Mouse (Mus musculus) T-helper 1 cell (primary cell): ENCODE results near the gene Ifitm5.

Source experiments
- in situ Hi-C: fragments of 300-600 bp; cut with MboI, MseI; formaldehyde crosslinking; loops from one replicate; pipeline ENCODE4 v1.15.1; 2025; ENCODE audit warnings: high pct_unique_total_duplicates

The Ifitm5 gene

DNA sequence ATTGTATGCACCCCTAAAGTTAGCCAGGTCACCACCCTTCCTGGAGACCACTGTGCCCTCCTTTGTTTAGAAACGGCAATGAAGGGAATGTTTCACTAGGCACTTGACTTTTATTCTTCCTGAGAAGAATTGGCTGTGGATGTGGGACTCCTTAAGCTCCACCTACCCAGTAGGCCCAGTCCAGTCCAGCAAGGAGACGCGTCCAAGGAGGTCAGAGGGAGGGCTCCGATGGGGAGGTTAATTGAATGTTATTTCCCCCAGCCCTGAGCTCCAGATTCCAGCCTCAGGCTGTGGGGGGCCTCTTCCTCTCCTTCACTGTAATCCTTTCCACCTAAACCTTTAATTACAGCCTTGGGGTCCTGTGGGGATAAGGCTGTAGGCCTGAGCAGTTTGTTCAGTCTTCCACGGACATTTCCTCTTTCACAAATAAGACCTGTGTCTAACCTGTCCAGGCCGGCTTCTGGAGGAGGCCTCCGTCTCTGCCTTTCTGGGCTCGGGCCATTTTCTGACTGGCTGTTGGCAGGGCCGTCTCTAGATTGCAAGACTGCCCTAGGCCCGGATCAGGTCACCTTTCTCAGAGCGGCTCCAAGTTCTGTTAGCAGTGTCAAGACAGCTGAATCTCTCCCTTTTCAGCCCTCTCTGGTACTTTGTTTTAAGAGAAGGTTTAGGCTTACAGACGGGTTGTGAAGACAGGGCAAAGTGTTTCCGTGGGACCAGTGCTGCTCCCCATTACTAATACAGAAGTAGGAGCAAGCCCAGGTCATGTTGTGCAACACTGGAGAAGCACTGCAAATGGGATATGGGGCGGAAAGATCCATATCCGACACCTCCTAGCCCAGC, 47.8 kb downstream of the Ifitm5 start:
- in situ Hi-C loops: loop anchor here (5.0 kb wide), 1 partner anchor 60 kb away; no protein-coding TSS in a partner anchor

DNA sequence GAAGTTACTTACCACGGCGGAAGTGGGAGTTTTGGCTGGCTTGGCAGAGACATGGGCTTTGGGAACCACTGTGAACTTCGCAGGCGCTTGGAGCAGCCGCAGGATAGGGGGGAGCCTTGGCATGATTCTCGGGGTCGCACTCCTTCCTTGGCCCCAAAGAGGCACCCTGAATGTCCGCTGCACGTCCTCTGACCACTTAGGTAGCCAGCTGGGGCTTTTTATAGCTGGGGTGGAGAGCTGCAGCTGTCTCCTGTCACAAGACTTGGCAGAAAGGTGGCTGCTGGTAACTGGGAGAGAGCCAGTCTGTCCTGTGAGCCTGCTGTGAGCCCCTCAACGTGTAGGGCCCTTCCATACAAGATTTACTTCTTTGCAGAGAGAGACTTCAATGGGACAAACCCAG, 49.9 kb downstream of the Ifitm5 start, which contains the start of gene Cox8b:
Gene Cox8b (minus strand): TSS at position 227 of the 400 bp plus-strand sequence.
- in situ Hi-C loops: loop anchor here (5.0 kb wide), 1 partner anchor 58 kb away; no protein-coding TSS in a partner anchor

DNA sequence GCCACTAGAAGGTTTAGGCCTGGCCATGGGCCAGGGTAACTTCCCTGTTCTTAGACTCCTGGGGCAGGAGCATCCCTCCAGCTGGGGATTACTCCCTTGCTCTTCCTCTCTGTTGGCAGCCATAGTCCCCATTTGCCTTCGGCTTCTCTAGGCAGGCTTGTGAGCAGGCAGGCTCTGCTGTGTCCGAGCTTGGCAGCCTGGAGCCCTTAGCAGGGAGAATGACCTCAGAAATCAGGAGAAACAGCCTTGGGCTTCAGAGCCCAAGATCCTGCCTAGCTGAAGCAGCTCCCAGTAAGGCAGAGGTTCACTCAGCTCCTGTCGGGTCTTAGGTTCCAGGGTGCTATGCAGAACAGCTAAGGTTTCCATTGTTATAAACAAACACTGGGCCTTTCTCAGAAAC, 51.0 kb downstream of the Ifitm5 start:
- in situ Hi-C loops: no loop called here
